Mouse (Mus musculus): ENCODE measurements at regions not wholly inside any gene's neighbourhood (a gene's known extent, or its start where the extent isn't known, plus 50 kb on each side); places are given as distances from the start of the nearest gene placed in this dataset.

DNA sequence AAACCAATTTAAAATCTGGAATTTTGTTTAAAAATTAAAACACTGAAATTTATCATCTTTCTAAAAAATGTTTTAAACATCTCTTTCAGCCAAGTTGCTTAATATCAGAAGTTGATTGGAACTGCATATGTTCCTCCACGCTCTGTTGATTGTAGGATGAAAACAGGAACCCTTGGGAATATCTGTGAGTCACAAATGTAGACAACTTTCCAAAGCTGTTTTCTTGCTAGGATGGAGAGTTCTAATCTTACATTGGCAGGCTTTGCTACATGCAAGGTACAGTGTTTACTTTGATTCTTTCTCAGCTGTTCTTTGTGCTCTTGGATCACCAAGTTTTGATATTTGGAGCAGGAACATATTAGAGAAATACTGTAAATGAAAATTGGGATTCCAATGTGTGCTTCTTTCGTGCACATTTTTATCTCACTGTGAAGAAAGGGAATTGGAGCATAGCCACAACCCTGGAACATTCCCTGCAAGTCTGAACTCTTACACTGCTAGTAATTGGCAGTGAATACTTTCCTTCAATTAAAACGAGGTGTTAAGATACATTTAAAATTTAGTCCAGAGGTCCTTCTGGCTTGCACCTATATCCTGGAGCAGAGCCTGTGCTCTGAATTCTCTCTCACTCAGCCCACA is 131.0 kb upstream of the Wdr75 start:
- 71% methylated on average over 3 of the region's 3 CpGs for WGBS
- Histone ChIP-seq H3K9ac (ENCODE audit: low read depth, low read length) (no peak overlapping the region), H3K4me3 (ENCODE audit: low read depth, low read length) (no peak overlapping the region), H3K27me3 (replicated peaks; ENCODE audit: control insufficient read depth, insufficient read depth, low read length) (no peaks in the 10 kb centered on the region), H3K4me1 (replicated peaks; ENCODE audit: control insufficient read depth, insufficient read depth, low read length) (no peaks in the 10 kb centered on the region), H3K9me3 (ENCODE audit: control insufficient read depth) (no peaks in the 10 kb centered on the region), H3K27ac (ENCODE audit: low read depth, low read length) (no peak overlapping the region), H3K36me3 (ENCODE audit: control insufficient read depth, insufficient read depth) (no peaks in the 10 kb centered on the region), H3K4me2 (replicated peaks; ENCODE audit: low read depth) (no peak overlapping the region)
- no peak for ATAC-seq
- TF ChIP-seq CTCF (IDR thresholded peaks at IDR 0.05; ENCODE audit: low read depth) = no peak

GRCm38 (mm10) chr1:45672443-45673156 is 122.4 kb upstream of the Wdr75 start:
- H3K9me3 ChIP-seq (ENCODE audit: control insufficient read depth) = no peaks in the 10 kb centered on the region
- peak; percentile 71 for TF ChIP-seq CTCF (IDR thresholded peaks at IDR 0.05; ENCODE audit: low read depth)
- no peaks in the 10 kb centered on the region for H3K27me3 ChIP-seq (replicated peaks; ENCODE audit: control insufficient read depth, insufficient read depth, low read length)
- ATAC-seq = no peak
- 36% methylated on average over 5 of the region's 5 CpGs for WGBS
- H3K9ac ChIP-seq (ENCODE audit: low read depth, low read length) = no peak overlapping the region
- H3K36me3 ChIP-seq (ENCODE audit: control insufficient read depth, insufficient read depth) = no peaks in the 10 kb centered on the region
- H3K4me1 ChIP-seq (replicated peaks; ENCODE audit: control insufficient read depth, insufficient read depth, low read length) = no peaks in the 10 kb centered on the region
- H3K4me2 ChIP-seq (replicated peaks; ENCODE audit: low read depth) = no peak overlapping the region
- no peak overlapping the region for H3K4me3 ChIP-seq (ENCODE audit: low read depth, low read length)
- no peak overlapping the region for H3K27ac ChIP-seq (ENCODE audit: low read depth, low read length)

DNA sequence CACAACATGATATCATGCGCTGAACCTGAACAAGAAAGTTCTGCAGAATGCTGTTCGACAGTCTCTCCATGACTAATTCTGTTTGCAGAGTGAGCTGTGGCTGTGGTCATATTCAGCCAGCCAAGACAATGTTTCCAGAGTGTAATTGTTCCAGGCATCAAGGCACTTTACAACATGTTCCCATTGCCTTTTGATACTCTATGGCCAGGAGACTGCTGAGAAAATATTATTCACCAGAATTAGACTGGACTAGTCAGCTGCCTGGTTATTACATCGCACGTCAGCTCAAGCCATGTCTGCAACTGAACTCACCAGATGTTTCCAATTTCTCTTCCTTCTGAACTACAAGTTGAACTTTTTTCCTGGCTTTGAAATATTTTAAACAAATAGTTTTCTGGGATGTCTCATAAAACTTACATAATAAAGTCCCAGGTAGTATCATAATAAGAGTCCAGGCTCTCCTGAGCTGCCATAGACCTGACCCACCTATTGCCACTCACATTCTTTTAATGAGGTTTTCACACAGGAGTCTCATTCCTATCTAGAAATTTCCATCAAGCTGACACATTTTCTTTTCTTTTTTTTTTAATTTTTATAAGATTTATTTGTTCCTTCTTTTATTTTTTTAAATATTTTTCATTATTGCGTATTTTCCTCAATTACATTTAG is 119.1 kb upstream of the Wdr75 start:
- no peaks in the 10 kb centered on the region for H3K27me3 ChIP-seq (replicated peaks; ENCODE audit: control insufficient read depth, insufficient read depth, low read length)
- ATAC-seq = no peak
- H3K9me3 ChIP-seq (ENCODE audit: control insufficient read depth) = no peaks in the 10 kb centered on the region
- no peaks in the 10 kb centered on the region for H3K4me1 ChIP-seq (replicated peaks; ENCODE audit: control insufficient read depth, insufficient read depth, low read length)
- no peak overlapping the region for H3K9ac ChIP-seq (ENCODE audit: low read depth, low read length)
- no peak overlapping the region for H3K27ac ChIP-seq (ENCODE audit: low read depth, low read length)
- no peak overlapping the region for H3K4me2 ChIP-seq (replicated peaks; ENCODE audit: low read depth)
- no peaks in the 10 kb centered on the region for H3K36me3 ChIP-seq (ENCODE audit: control insufficient read depth, insufficient read depth)
- 70% methylated on average over 5 of the region's 5 CpGs for WGBS
- H3K4me3 ChIP-seq (ENCODE audit: low read depth, low read length) = no peak overlapping the region
- TF ChIP-seq CTCF (IDR thresholded peaks at IDR 0.05; ENCODE audit: low read depth) = no peak

DNA sequence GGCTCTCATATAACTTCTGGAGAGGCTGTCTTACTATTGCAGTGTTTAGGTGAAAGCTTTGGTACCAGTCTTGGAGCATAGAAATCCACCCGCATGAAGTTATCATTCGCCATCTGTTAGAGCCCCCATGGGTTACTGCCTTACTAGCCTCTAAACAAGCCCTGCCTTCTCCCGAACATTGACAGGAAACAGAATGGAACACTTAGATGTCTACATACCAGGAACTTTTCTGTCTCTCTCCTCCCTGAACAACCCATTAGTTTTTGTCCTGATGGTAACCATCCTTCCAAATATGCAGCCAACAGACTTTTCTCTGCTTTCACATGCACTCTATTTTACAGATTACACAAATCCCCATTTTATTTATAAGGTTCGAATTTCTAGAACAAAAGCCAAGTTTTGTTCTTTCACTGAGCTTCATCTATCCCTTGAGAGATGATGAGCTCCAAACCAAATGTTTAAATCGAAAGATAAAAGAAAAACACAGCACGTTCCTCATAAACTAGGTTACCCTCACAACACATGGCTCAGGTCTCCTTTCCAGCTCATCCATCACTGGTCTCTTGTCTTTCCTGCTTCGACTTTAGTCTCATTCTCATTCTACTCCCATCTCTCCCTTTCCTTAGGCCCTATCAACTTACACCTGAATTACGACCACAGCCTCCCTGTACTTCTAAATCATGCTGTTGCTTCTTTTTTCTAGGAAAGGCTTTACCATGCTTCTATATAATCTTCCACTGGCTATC is 114.8 kb upstream of the Wdr75 start:
- Histone ChIP-seq H3K9me3 (ENCODE audit: control insufficient read depth) (no peaks in the 10 kb centered on the region), H3K4me2 (replicated peaks; ENCODE audit: low read depth) (no peak overlapping the region), H3K9ac (ENCODE audit: low read depth, low read length) (no peak overlapping the region), H3K36me3 (ENCODE audit: control insufficient read depth, insufficient read depth) (no peaks in the 10 kb centered on the region), H3K4me3 (ENCODE audit: low read depth, low read length) (no peak overlapping the region), H3K4me1 (replicated peaks; ENCODE audit: control insufficient read depth, insufficient read depth, low read length) (no peaks in the 10 kb centered on the region), H3K27ac (ENCODE audit: low read depth, low read length) (no peak overlapping the region), H3K27me3 (replicated peaks; ENCODE audit: control insufficient read depth, insufficient read depth, low read length) (no peaks in the 10 kb centered on the region)
- no peak for ATAC-seq
- no peak for TF ChIP-seq CTCF (IDR thresholded peaks at IDR 0.05; ENCODE audit: low read depth)
- 71% methylated on average over 8 of the region's 8 CpGs for WGBS

GRCm38 (mm10) chr1:45700893-45701292 is 94.1 kb upstream of the Wdr75 start:
- WGBS = 30% methylated on average over 1 of the region's 1 CpGs

GRCm38 (mm10) chr1:45701516-45701915 is 93.5 kb upstream of the Wdr75 start:
- H3K4me3 ChIP-seq (ENCODE audit: low read depth, low read length) = no peak overlapping the region
- no peak overlapping the region for H3K4me2 ChIP-seq (replicated peaks; ENCODE audit: low read depth)
- H3K36me3 ChIP-seq (ENCODE audit: control insufficient read depth, insufficient read depth) = no peaks in the 10 kb centered on the region
- H3K9ac ChIP-seq (ENCODE audit: low read depth, low read length) = no peak overlapping the region
- TF ChIP-seq CTCF (IDR thresholded peaks at IDR 0.05; ENCODE audit: low read depth) = no peak
- ATAC-seq = no peak
- WGBS = 88% methylated on average over 1 of the region's 1 CpGs
- no peak overlapping the region for H3K27ac ChIP-seq (ENCODE audit: low read depth, low read length)
- no peaks in the 10 kb centered on the region for H3K4me1 ChIP-seq (replicated peaks; ENCODE audit: control insufficient read depth, insufficient read depth, low read length)
- H3K9me3 ChIP-seq (ENCODE audit: control insufficient read depth) = no peaks in the 10 kb centered on the region
- no peaks in the 10 kb centered on the region for H3K27me3 ChIP-seq (replicated peaks; ENCODE audit: control insufficient read depth, insufficient read depth, low read length)

More at GRCm38 (mm10) chr1:45700893-45701292, 94.1 kb upstream of the Wdr75 start:
- H3K36me3 ChIP-seq (ENCODE audit: control insufficient read depth, insufficient read depth) = no peaks in the 10 kb centered on the region
- no peak overlapping the region for H3K4me2 ChIP-seq (replicated peaks; ENCODE audit: low read depth)
- no peaks in the 10 kb centered on the region for H3K9me3 ChIP-seq (ENCODE audit: control insufficient read depth)
- H3K27me3 ChIP-seq (replicated peaks; ENCODE audit: control insufficient read depth, insufficient read depth, low read length) = no peaks in the 10 kb centered on the region
- no peak overlapping the region for H3K27ac ChIP-seq (ENCODE audit: low read depth, low read length)
- H3K4me3 ChIP-seq (ENCODE audit: low read depth, low read length) = no peak overlapping the region
- no peaks in the 10 kb centered on the region for H3K4me1 ChIP-seq (replicated peaks; ENCODE audit: control insufficient read depth, insufficient read depth, low read length)
- H3K9ac ChIP-seq (ENCODE audit: low read depth, low read length) = no peak overlapping the region
- no peak for TF ChIP-seq CTCF (IDR thresholded peaks at IDR 0.05; ENCODE audit: low read depth)
- no peak for ATAC-seq
